Mouse (Mus musculus) embryonic fibroblast, embryonic 13.5 days (primary cell): ENCODE results near the gene Foxp1. TPM values are rescaled to one million over a fixed set of nuclear protein-coding genes. Genes with fewer than 3 reads are reported as not detected.

Experiments used
- H3K27ac ChIP-seq: 2 replicates; pipeline ENCODE4 v1.5.1; 2012; ENCODE audit warnings: low read length, control low read depth, inconsistent platforms; ENCODE audit not compliant: insufficient read depth
- H3K4me1 ChIP-seq: 2 replicates; pipeline ENCODE4 v1.6.1; 2011; ENCODE audit warnings: low read length; ENCODE audit not compliant: control insufficient read depth, insufficient read depth
- H3K4me3 ChIP-seq: 2 replicates; pipeline ENCODE4 v1.5.1; 2011; ENCODE audit warnings: mild to moderate bottlenecking, control low read depth, low read length; ENCODE audit not compliant: insufficient read depth
- CTCF ChIP-seq: IDR thresholded peaks from 2 replicates; pipeline ENCODE4 v1.5.1; 2011; ENCODE audit warnings: mild to moderate bottlenecking, control low read depth, low read length, moderate library complexity, borderline replicate concordance; ENCODE audit not compliant: insufficient read depth
- POLR2A ChIP-seq: IDR thresholded peaks from 2 replicates; pipeline ENCODE4 v1.6.1; 2011; ENCODE audit warnings: low read depth, mild to moderate bottlenecking, control low read depth, low read length, moderate library complexity
- polyA plus RNA-seq: library from polyadenylated mRNA; stranded (reverse); fragments of >200 nt; gene quantifications from 2 replicates; pipeline ENCODE4 v1.2.4, GENCODE M21; 2011; ENCODE audit warnings: low read depth; ENCODE audit not compliant: missing spikeins, insufficient read length

Gene Foxp1
- polyA plus RNA-seq, 1 experiment: 137 TPM

DNA sequence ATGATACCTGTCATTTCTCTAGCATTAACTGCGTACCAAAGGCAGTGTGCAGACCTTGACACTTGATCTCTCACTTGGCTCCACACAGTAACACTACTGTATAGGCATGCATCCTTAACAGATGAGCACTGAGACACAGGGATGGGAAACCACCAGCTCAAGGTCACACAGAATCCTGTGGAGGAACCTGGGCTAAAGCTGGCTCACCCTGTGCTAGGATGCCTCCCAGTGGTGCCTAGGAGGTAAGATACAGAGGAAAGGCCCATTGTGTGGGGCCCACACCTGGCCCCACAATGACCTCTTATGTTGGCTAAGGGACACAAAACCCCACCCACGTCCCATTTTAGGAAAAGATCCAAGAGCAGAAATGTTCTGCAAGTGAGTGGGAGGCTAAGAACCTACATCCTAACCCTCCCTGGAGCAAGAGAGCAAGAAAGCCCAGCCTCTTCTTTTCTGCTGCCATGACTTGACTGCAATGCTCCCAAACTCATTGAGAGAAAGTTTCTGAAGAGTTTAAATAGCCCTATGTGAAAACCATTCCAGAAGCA, 69.8 kb downstream of the Foxp1 start:
- Histone ChIP-seq H3K27ac (peak overlapping the region; percentile 29; the same call in 1 of the 2 replicates), H3K4me3 (no peak overlapping the region), H3K4me1 (peaks cover 6% of the 10 kb centered on the region)
- no peak for TF ChIP-seq POLR2A
- no peak; the same call in 1 of the 2 replicates for TF ChIP-seq CTCF

DNA sequence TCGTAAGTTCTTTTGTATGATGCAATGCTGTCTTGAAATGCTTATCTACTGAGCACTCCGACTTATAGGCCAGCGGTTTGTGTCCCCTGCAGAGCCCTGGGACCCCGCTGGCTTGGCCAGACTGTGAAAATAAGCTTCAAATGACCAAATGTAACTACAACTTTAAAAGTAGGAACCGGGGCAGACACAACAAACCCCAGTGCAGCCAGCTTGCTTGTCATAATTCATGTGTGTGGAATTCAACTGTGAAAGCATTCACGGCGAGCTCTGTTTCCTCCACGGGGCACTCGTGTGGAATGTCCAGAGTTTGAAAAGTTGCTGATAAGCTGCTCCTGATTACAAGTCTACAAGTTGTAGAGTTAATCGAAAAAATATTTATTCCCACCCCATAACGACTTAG, 71.0 kb downstream of the Foxp1 start:
- H3K27ac ChIP-seq: peak overlapping the region; percentile 82

DNA sequence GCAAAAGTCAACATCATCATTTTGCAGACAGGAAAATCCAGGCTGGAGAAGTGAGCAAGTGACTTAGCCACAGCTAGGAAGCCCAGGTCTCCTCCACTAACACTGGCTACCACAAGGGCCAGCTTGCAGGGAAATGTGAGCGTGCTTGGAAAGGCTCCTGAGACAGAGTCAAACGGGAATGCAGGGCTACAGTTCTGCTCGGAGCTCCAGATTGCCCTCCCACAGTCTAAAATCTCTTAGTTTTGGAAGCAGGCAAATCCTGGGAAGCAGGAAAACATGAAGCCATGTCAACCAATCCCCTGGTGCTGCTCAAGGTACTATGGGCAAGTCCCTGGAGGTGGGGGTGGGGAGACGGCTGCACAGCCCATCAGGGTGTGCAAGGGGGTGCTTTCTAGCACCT, 75.1 kb downstream of the Foxp1 start:
- Histone ChIP-seq H3K4me3 (no peak overlapping the region), H3K4me1 (peaks cover 19% of the 10 kb centered on the region), H3K27ac (peak overlapping the region; percentile 84)
- TF ChIP-seq POLR2A (no peak), CTCF (no peak)

More for the DNA sequence above, 71.0 kb downstream of the Foxp1 start:
- peaks cover 13% of the 10 kb centered on the region for H3K4me1 ChIP-seq
- TF ChIP-seq POLR2A: no peak
- no peak for TF ChIP-seq CTCF
- no peak overlapping the region for H3K4me3 ChIP-seq

GRCm38 (mm10) chr6:99446801-99447415, 75.6 kb downstream of the Foxp1 start:
- TF ChIP-seq POLR2A (no peak), CTCF (no peak)
- Histone ChIP-seq H3K27ac (peak overlapping the region; percentile 99), H3K4me3 (no peak overlapping the region), H3K4me1 (peaks cover 17% of the 10 kb centered on the region)

GRCm38 (mm10) chr6:99443460-99443859, 79.1 kb downstream of the Foxp1 start:
- TF ChIP-seq POLR2A: no peak
- no peak for TF ChIP-seq CTCF
- H3K4me3 ChIP-seq: no peak overlapping the region
- H3K4me1 ChIP-seq: peaks cover 28% of the 10 kb centered on the region
- H3K27ac ChIP-seq: peak overlapping the region; percentile 63

DNA sequence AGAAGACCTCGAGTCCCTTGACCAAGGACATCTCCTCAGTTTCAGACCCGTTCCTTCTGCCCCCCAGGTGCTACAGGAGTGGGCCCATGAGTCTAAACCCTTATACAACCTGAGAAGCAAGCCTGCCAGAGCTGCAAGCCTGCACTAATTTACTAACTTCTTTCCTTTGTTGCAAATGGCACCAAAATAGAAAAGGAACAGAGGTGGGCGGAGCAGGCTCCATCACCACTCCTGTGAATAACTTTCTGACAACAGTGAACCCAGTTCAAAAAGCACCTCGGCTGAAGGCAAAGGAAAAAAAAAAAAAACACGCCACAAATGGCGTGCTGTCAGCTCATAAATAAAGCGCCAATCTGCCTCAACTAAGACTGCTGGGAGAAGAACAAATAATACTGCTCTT, 81.4 kb downstream of the Foxp1 start:
- H3K4me3 ChIP-seq: no peak overlapping the region
- peaks cover 22% of the 10 kb centered on the region for H3K4me1 ChIP-seq
- TF ChIP-seq POLR2A: no peak
- no peak for TF ChIP-seq CTCF
- H3K27ac ChIP-seq: peak overlapping the region; percentile 92

- H3K27ac ChIP-seq: peak overlapping the region; percentile 92
- peaks cover 22% of the 10 kb centered on the region for H3K4me1 ChIP-seq
- no peak for TF ChIP-seq CTCF
- no peak for TF ChIP-seq POLR2A
- no peak overlapping the region for H3K4me3 ChIP-seq
These were observed 81.9 kb downstream of the Foxp1 start for GRCm38 (mm10) chr6:99440606-99441005.

GRCm38 (mm10) chr6:99439878-99440361, 82.6 kb downstream of the Foxp1 start:
- peak overlapping the region; percentile 92 for H3K27ac ChIP-seq
- H3K4me3 ChIP-seq: no peak overlapping the region
- TF ChIP-seq POLR2A (peak; percentile 33), CTCF (no peak)
- peaks cover 19% of the 10 kb centered on the region for H3K4me1 ChIP-seq

DNA sequence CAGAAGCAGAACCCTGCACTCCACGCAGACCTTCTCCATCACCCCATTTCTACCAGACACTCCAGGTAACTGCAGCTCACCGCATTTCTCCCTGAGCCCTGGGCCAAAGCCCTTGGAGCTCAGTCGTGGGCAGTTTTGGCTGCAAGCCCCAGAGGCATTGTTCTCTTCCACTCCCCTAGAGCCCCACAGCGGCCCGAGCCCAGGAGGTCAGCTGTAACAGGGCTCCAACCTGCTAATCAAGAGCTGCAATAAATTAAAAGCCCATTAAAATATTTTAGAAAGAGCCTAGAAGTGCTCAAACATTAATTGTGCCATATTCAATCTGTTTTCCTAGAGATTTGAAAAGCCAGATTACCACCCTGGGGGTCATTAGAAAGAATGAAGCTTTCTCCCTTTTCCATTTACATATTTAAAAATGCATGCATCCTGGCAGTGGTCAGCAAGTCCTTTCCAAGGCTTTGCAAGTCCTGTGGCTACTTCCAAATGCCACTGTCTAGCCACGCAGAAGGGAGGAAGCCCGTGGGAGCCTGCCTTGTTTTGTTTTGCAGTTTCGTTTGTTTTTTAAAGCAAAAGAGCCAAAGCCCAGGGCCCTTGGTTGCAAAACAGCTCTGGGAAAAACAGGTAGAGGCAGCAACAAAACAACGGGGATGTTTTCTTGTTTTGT, 83.2 kb downstream of the Foxp1 start:
- Histone ChIP-seq H3K27ac (peak overlapping the region; percentile 92), H3K4me1 (peaks cover 19% of the 10 kb centered on the region), H3K4me3 (no peak overlapping the region)
- TF ChIP-seq POLR2A (no peak), CTCF (no peak)

DNA sequence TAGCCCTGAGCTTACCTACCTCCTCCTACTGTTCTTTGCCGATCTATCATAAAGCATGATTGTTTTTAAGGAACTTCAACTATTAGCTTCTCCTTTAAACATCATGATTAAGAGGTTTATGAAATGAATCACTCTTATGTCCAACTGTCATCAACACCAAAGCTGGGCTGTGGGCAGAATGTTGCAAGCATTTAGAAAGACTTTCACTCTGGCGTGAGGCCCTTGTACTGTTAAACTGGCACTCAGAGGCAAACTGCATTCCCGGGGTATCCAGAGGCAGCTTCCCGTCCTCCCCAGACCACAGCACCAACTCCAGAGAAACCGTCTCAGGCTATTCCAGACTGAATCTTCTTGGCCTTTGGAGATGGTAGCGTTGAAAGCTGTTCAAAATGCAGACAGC, 86.2 kb downstream of the Foxp1 start:
- Histone ChIP-seq H3K4me1 (peaks cover 14% of the 10 kb centered on the region), H3K27ac (peak overlapping the region; percentile 72), H3K4me3 (no peak overlapping the region)
- TF ChIP-seq CTCF (no peak), POLR2A (no peak)
